Mouse (Mus musculus): ENCODE results near the gene Trmt10b.
A peak's percentile ranks its signal among the peaks of the same experiment; 100 is the strongest.

DNA sequence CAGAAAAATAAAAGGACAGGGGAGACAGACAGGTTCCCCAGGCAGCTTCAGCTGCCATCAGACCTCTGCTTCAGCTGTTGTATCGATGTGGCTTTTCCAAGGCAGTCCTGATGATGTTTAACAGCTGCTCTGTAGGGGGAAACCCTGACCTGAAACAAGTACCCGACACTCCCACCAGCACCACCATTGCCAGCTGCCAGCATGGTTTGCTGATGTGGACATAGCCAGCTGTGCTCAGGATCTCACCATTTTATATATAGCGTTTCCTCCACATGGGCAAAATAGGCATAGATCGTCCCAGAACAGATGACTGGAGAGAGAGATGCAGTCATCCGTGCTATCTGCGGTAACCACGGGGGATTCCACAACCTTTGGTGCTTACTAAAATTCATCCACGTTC, 21.2 kb upstream of the Trmt10b start:
- TF ChIP-seq CTCF (IDR thresholded peaks at IDR 0.05; ENCODE audit: control insufficient read depth, insufficient read depth, insufficient read length) (no peak), FOSL1 (IDR thresholded peaks at IDR 0.05; ENCODE audit: insufficient read depth, low read length, poor library complexity, severe bottlenecking) (no peak), MYOG (IDR thresholded peaks at IDR 0.05; ENCODE audit: control insufficient read depth, extremely low read depth, insufficient read length) (no peak), MYOD1 (IDR thresholded peaks at IDR 0.05; ENCODE audit: control insufficient read depth, insufficient read length, low read depth) (peak; percentile 84), MAX (IDR thresholded peaks at IDR 0.05) (no peak)
